Mouse (Mus musculus): ENCODE measurements around the gene Rnf151.
A peak's percentile ranks its signal among the peaks of the same experiment; 100 is the strongest.

The Rnf151 gene

GRCm38 (mm10) chr17:24706982-24707800 is 10.7 kb downstream of the Rnf151 start, which contains the start of gene Tbl3:
Gene Tbl3, minus strand, starts transcription at chr17:24707660.
- peak; percentile 77 for DNase-seq (ENCODE audit: extremely low spot score, low read depth, low spot score)

DNA sequence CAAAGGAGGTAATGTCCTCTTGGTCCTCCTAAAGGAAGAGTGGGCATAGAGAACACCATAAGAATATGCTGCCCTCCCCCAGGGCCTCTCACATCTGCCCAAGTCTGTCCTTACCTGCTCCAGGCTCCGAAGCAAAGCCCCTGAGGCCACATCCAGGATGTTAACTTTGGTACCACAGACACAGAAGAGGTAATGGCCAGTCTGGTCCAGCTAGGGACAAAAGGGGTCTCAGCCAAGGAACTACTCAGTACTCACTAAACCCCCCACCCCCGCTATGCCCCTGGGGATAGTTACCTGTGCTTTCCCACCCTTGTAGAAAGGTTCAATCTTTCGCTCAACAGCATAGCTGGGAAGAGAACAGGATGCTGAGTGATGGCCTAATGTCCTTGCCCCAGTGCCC is 12.0 kb downstream of the Rnf151 start:
- no peak for DNase-seq (ENCODE audit: extremely low spot score, low read depth, low spot score)

DNA sequence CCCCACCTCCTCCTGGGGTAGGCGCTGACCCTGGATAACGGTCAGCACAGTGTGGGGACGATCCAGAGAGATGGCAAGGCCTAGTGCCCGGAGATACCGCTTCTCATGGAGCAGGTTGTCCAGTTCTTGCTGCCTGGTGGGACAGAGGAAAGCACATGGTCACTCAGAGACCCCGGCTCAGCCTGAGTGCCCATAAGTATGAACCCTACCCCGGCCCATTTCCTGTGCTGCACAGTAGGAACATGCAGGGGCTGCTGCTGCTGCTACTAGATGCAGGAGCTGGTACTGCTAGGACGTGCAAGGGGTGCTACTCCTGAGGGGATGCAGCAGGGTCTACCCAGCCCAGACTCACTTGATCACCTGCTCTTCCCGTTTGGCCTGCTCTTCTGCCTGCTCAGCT is 16.6 kb downstream of the Rnf151 start:
- no peak for DNase-seq (ENCODE audit: extremely low spot score, low read depth, low spot score)

- no peak for DNase-seq (ENCODE audit: extremely low spot score, low read depth, low spot score)
Measured at GRCm38 (mm10) chr17:24699473-24699872, 18.4 kb downstream of the Rnf151 start.

- no peak for DNase-seq (ENCODE audit: extremely low spot score, low read depth, low spot score)
Measured at GRCm38 (mm10) chr17:24698715-24699114, 19.1 kb downstream of the Rnf151 start.

- DNase-seq (ENCODE audit: extremely low spot score, low read depth, low spot score) = no peak
Measured at GRCm38 (mm10) chr17:24697985-24698384, 19.9 kb downstream of the Rnf151 start.

DNA sequence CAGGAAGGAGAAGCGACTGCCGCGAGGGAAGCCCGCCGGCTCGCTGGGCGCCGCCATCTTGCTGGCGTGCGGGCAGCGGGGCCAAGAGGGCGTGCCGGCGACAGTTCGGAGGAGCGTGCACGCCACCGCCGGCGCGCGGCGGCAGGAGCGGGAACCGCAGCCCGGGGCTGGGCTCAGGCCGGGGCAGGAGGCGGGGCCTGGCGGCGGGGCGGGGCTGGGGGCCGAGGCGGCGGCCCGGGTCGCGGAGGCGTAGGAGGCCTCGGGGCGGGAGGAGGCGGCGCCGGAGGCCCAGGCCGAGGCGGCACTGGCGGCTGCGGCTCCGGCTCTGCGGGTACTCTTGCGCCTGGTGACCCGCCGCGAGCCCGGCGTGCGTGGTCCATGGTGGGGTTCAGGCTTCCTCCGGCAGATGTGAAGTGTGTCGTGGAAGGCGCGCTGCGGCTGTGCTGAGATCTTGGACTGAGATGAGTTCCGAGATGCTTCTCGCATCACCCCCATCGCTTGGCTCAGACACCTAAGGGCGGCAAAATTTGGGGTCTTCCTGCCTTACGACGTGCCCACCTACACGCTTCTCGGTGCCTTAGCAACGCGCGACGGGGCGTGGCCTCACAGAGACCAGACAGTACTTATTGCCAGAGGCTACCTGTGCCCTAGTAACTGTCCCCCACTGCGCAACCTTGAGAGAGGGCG is 21.7 kb downstream of the Rnf151 start, which contains the start of the genes Gfer and Noxo1:
TSS of gene Gfer (minus strand) at position 146 of the 687 bp plus-strand sequence.
TSS of gene Noxo1 (plus strand) at position 224 of the 687 bp plus-strand sequence.
- DNase-seq (ENCODE audit: extremely low spot score, low read depth, low spot score) = no peak

GRCm38 (mm10) chr17:24695326-24696010 is 22.4 kb downstream of the Rnf151 start:
- no peak for DNase-seq (ENCODE audit: extremely low spot score, low read depth, low spot score)

GRCm38 (mm10) chr17:24692385-24692784 is 25.5 kb downstream of the Rnf151 start:
- DNase-seq (ENCODE audit: extremely low spot score, low read depth, low spot score) = no peak

DNA sequence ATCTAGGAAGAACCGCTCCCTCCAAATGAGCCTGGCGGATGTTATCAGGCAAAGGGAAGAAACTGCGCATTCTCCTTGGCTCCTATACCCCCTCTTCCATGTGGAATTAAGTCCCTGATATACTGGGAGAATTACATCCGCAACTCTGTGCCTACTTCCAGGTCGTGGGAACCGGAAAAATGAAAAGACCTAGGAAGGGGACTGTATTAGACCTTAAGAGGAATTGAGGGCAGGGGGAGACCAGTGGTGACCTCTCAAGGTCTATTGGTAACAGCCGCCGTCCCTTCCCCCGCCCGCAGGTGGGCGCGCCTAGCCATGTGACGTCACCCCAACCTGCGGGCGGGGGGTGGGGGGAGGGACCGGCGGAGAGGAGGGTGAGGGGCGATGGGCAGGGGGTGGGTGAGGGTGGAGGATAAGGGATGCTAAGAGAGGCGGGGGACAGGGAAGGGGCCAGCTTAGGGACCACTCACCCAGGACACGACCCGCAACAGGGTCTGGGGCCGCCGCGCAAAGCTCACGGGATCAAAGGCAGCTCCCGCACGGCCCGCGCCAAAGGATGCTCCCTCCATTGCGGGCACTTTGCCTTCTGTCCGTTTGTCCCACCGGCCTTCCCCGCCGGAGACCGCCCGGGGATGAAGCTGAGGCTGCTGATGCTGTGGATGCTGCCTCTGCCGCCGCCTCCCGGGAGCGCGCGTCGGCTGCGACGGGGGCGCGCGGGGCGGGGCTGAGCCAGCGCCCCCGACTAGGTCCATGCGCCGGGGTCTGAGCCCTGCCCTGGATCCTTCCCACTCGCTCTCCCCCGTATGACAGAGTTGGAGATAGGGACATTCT is 28.4 kb downstream of the Rnf151 start, which contains the start of gene Syngr3:
TSS of gene Syngr3 (minus strand) at position 705 of the 831 bp plus-strand sequence.
- no peak for DNase-seq (ENCODE audit: extremely low spot score, low read depth, low spot score)

- no peak for DNase-seq (ENCODE audit: extremely low spot score, low read depth, low spot score)
Measured at GRCm38 (mm10) chr17:24687599-24687998, 30.3 kb downstream of the Rnf151 start.

DNA sequence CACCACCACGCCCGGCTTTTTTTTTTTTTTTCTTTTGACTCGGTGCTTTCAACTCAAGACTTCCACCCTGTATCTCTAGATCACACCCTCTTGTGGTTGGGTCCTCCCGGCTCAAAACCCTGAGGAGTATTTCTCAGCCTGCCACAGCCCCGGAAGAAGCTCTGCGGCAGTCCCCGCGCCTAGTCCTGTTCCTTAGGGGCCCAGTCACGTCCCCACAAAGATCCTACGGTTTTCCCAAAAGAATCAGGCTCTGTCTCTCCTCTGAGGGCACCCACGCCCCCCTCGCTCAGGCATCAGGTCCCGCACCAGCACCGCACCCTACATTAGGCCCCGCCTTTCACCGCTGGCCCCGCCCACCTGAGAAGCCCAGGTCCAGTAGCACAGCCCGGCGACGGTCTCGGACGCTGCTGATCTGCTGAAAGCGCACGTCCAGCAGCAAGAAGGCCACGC is 30.7 kb downstream of the Rnf151 start:
- no peak for DNase-seq (ENCODE audit: extremely low spot score, low read depth, low spot score)

- DNase-seq (ENCODE audit: extremely low spot score, low read depth, low spot score) = no peak
Measured at GRCm38 (mm10) chr17:24686514-24686913, 31.3 kb downstream of the Rnf151 start.

DNA sequence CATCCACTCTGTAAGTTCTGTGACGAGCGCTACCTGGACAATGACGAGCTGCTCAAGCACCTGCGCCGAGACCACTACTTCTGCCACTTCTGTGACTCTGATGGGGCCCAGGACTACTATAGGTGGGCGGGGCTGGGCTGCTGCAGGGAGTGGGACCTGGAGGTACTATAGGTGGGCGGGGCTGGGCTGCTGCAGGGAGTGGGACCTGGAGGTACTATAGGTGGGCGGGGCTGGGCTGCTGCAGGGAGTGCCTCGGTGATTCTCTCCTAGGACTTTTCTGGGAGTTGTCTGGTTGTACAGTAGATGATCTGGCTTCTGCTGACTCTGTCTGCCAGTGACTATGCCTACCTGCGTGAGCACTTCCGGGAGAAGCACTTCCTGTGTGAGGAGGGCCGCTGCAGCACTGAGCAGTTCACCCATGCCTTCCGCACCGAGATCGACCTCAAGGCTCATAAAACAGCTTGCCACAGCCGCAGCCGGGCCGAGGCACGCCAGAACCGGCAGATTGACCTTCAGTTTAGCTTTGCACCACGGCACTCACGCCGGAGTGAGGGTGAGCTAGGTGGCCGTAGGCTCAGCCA is 40.3 kb downstream of the Rnf151 start:
- DNase-seq (ENCODE audit: extremely low spot score, low read depth, low spot score) = no peak

DNA sequence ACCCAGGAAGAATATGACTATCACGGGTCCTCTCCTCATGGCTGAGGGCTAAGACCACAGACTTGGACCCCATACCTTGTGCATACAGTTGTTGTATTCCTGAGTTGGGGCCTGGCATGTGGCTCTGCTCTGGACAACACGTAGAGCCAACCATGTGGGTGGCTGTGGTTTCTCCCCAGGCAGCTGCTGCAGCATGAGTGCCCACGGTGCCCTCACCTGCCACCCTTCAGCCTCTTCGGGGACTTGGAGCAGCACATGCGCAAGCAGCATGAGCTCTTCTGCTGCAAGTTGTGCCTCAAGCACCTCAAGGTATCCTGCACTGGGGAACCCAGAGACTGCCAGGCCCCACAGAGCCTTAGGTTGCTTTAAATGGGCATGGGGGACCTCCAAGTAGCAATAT is 41.0 kb downstream of the Rnf151 start:
- no peak for DNase-seq (ENCODE audit: extremely low spot score, low read depth, low spot score)

- DNase-seq (ENCODE audit: extremely low spot score, low read depth, low spot score) = peak; percentile 54
Measured at GRCm38 (mm10) chr17:24676187-24676586, 41.7 kb downstream of the Rnf151 start.

GRCm38 (mm10) chr17:24674277-24674676 is 43.6 kb downstream of the Rnf151 start:
- DNase-seq (ENCODE audit: extremely low spot score, low read depth, low spot score) = no peak

GRCm38 (mm10) chr17:24672141-24672540 is 45.7 kb downstream of the Rnf151 start:
- no peak for DNase-seq (ENCODE audit: extremely low spot score, low read depth, low spot score)

GRCm38 (mm10) chr17:24671346-24671745 is 46.5 kb downstream of the Rnf151 start:
- DNase-seq (ENCODE audit: extremely low spot score, low read depth, low spot score) = no peak

DNA sequence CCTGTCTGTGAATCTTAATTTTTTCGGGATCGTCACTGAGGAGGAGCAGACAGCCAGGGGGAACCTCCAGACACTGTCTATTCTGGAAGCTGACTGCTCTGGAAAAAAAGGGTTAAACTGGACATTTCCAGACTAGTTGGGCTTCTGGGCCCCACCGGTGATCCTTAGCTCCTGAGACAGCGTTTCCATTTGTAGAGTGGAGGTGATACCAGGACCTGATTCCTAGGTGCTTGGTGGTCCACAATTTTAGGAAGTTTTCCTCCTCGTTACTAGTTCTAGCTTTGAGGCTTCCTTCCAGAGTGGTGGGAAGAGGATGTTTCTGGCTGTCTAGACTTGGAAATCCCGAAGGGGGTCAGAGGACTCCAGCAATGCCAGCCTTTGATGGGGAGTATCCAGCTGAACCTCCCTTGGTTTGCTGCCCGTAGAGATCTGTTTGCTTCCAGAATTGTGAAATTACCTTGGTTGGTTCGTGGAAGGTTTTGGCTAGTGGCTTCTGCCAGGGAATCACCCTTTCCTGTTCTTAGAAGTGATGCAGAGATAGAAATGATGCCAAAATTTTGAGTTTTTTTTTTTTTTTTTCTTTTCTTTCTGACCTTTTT is 47.5 kb downstream of the Rnf151 start:
- DNase-seq (ENCODE audit: extremely low spot score, low read depth, low spot score) = no peak
